In genomic region chr19:45030111-45030510, GRCm38 (mm10) we compare ENCODE assay signal across 8 mouse cellular contexts. TPM values are rescaled to one million over a fixed set of nuclear protein-coding genes. Genes with fewer than 3 reads are reported as not detected.
DNase-seq lines count a peak whose midpoint lies in the region; ATAC-seq and TF ChIP-seq lines count a peak whose summit lies in the region.

No protein-coding gene starts in this region.

- H3K4me2 ChIP-seq in heart, postnatal 0 days (ENCODE audit: low read depth, low read length) = peak overlapping the region; percentile 60; the same call in 1 of the 2 replicates
- H3K4me2 ChIP-seq in myocyte (ENCODE audit: low read depth) = no peak overlapping the region

- no peaks in the 10 kb centered on the region for H3K9me3 ChIP-seq in heart, postnatal 0 days (replicated peaks; ENCODE audit: control insufficient read depth, low read length)

- H3ac ChIP-seq in myocyte (ENCODE audit: control insufficient read depth, insufficient read length) = no peak overlapping the region

- ATAC-seq in heart, postnatal 0 days (ENCODE audit: insufficient read depth, low read depth) = peak; percentile 49

- WGBS in heart, postnatal 0 days = 24% methylated on average over 8 of the region's 8 CpGs
- WGBS in liver, adult 2 months = 15% methylated on average over 8 of the region's 8 CpGs

- no peaks in the 10 kb centered on the region for H3K27me3 ChIP-seq in heart, postnatal 0 days (ENCODE audit: control insufficient read depth, insufficient read depth, low read length)
- H3K27me3 ChIP-seq in liver, adult 2 months (ENCODE audit: control insufficient read depth, insufficient read depth, low read length) = no peaks in the 10 kb centered on the region
- H3K27me3 ChIP-seq in myocyte (ENCODE audit: control insufficient read depth, insufficient read depth, insufficient read length) = no peaks in the 10 kb centered on the region

- peak; percentile 58 for DNase-seq in ovary, postnatal 14 days (ENCODE audit: low spot score)
- no peak for DNase-seq in ovary, postnatal 10 days (ENCODE audit: low spot score)
- DNase-seq in NIH3T3 (ENCODE audit: low read depth) = peak; percentile 82
- peak; percentile 80 to 81 for DNase-seq in cerebellum, postnatal 36 days
- peak; percentile 50 for DNase-seq in heart, postnatal 0 days (ENCODE audit: low spot score)
- DNase-seq in liver, adult 2 months (ENCODE audit: extremely low read depth, low read depth, low spot score) = no peak
- DNase-seq in left cerebral cortex, adult 11 months (ENCODE audit: low spot score) = no peak

- H3K79me2 ChIP-seq in liver, adult 2 months (ENCODE audit: control insufficient read depth, insufficient read depth, low read length) = no peaks in the 10 kb centered on the region
- no peaks in the 10 kb centered on the region for H3K79me2 ChIP-seq in myocyte (ENCODE audit: control insufficient read depth, insufficient read depth)

- TF ChIP-seq CTCF in heart, postnatal 0 days (IDR thresholded peaks at IDR 0.05; ENCODE audit: low read depth) = peak; percentile 71
- TF ChIP-seq CTCF in liver, adult 2 months (IDR thresholded peaks at IDR 0.05; ENCODE audit: low read depth, low read length) = peak; percentile 91

- TF ChIP-seq POLR2A in liver, adult 2 months (IDR thresholded peaks at IDR 0.05; ENCODE audit: extremely low read depth, insufficient read depth, low read length) = no peak
- no peak for TF ChIP-seq POLR2A in myocyte (IDR thresholded peaks at IDR 0.05; ENCODE audit: insufficient read length, low read depth)

- H3K4me1 ChIP-seq in heart, postnatal 0 days (ENCODE audit: control insufficient read depth, insufficient read depth) = peaks cover 13% of the 10 kb centered on the region; the same call in 1 of the 2 replicates
- H3K4me1 ChIP-seq in liver, adult 2 months (ENCODE audit: control insufficient read depth, insufficient read depth, low read length) = no peaks in the 10 kb centered on the region; the same call in 1 of the 2 replicates

- peak overlapping the region; percentile 40 for H3K27ac ChIP-seq in heart, postnatal 0 days (ENCODE audit: low read depth)
- H3K27ac ChIP-seq in liver, adult 2 months (replicated peaks; ENCODE audit: insufficient read depth, low read depth, low read length) = no peak overlapping the region

- no peak overlapping the region for H3K9ac ChIP-seq in heart, postnatal 0 days (replicated peaks; ENCODE audit: low read depth, low read length)
- H3K9ac ChIP-seq in liver, adult 2 months (ENCODE audit: low read depth, low read length) = no peak overlapping the region

- TF ChIP-seq EP300 in heart, postnatal 0 days (IDR thresholded peaks at IDR 0.05; ENCODE audit: low read depth) = no peak

- H3K4me3 ChIP-seq in heart, postnatal 0 days (ENCODE audit: low read depth, low read length) = no peak overlapping the region
- H3K4me3 ChIP-seq in liver, adult 2 months (ENCODE audit: insufficient read depth, low read depth, low read length) = no peak overlapping the region
- H3K4me3 ChIP-seq in myocyte = no peak overlapping the region

- peaks cover 28% of the 10 kb centered on the region for H3K36me3 ChIP-seq in heart, postnatal 0 days (replicated peaks; ENCODE audit: control insufficient read depth, insufficient read depth, low read length)
- peaks cover 10% of the 10 kb centered on the region; the same call in 1 of the 2 replicates for H3K36me3 ChIP-seq in liver, adult 2 months (ENCODE audit: control insufficient read depth, insufficient read depth, low read length)
- peaks cover 5% of the 10 kb centered on the region for H3K36me3 ChIP-seq in myocyte (ENCODE audit: control insufficient read depth, insufficient read depth)

TF ChIP-seq in myocyte, 11 proteins besides CTCF, POLR2A, EP300 and RAD21:
- TF ChIP-seq POLR2AphosphoS2 (IDR thresholded peaks at IDR 0.05; ENCODE audit: insufficient read length, low read depth) = peak; percentile 53
- no peak for TF ChIP-seq MYOD1 (IDR thresholded peaks at IDR 0.05; ENCODE audit: control insufficient read depth in 1 of 3, insufficient read length in 2 of 3, low read depth in 2 of 3)
- no peak for TF ChIP-seq USF1 (IDR thresholded peaks at IDR 0.05; ENCODE audit: low read depth)

RNA-seq across cellular contexts. Expression of gene Pdzd7, which starts 15.4 kb away (rescaled TPM):
- total RNA-seq in heart, postnatal 0 days (2014; rRNA removed; ENCODE audit: low replicate concordance) = 0.65 TPM in 1 of 2 replicates, not detected in the other
- polyA plus RNA-seq in heart, postnatal 0 days (2015; fragmentation: Nextera tagmentation; extraction: Ambion mirVana) = 0.10 and 0.11 TPM in 2 replicates
- total RNA-seq in liver, adult 2 months (2014; rRNA removed) = not detected in 2 replicates
- polyA plus RNA-seq in liver, adult 2 months (2012; rRNA removed) = 0.06 TPM in 1 of 2 replicates, not detected in the other
- polyA plus RNA-seq in myocyte (2012; fragmentation: generic; extraction: Trizol) = 5.0 TPM

RNA-seq across cellular contexts. Expression of gene Lzts2, which starts 15.9 kb away (rescaled TPM):
- 76.5 and 127 TPM in 2 replicates for total RNA-seq in heart, postnatal 0 days (2014; rRNA removed; ENCODE audit: low replicate concordance)
- 29.7 TPM in 2 replicates for polyA plus RNA-seq in heart, postnatal 0 days (2015; fragmentation: Nextera tagmentation; extraction: Ambion mirVana)
- total RNA-seq in liver, adult 2 months (2014; rRNA removed) = 3.4 and 4.6 TPM in 2 replicates
- 14.2 and 14.3 TPM in 2 replicates for polyA plus RNA-seq in liver, adult 2 months (2012; rRNA removed)
- 66.1 TPM for polyA plus RNA-seq in myocyte (2012; fragmentation: generic; extraction: Trizol)

RNA-seq across cellular contexts. Expression of gene Sfxn3, which starts 17.2 kb away (rescaled TPM):
- total RNA-seq in heart, postnatal 0 days (2014; rRNA removed; ENCODE audit: low replicate concordance) = 12.8 and 16.2 TPM in 2 replicates
- polyA plus RNA-seq in heart, postnatal 0 days (2015; fragmentation: Nextera tagmentation; extraction: Ambion mirVana) = 11.3 and 12.4 TPM in 2 replicates
- 0.65 and 0.94 TPM in 2 replicates for total RNA-seq in liver, adult 2 months (2014; rRNA removed)
- 0.76 and 1.5 TPM in 2 replicates for polyA plus RNA-seq in liver, adult 2 months (2012; rRNA removed)
- 43.4 TPM for polyA plus RNA-seq in myocyte (2012; fragmentation: generic; extraction: Trizol)

RNA-seq across cellular contexts. Expression of gene Mrpl43, which starts 23.9 kb away (rescaled TPM):
- total RNA-seq in heart, postnatal 0 days (2014; rRNA removed; ENCODE audit: low replicate concordance) = 75.4 and 76.4 TPM in 2 replicates
- 82.5 and 83.7 TPM in 2 replicates for polyA plus RNA-seq in heart, postnatal 0 days (2015; fragmentation: Nextera tagmentation; extraction: Ambion mirVana)
- total RNA-seq in liver, adult 2 months (2014; rRNA removed) = 26.6 and 32.3 TPM in 2 replicates
- polyA plus RNA-seq in liver, adult 2 months (2012; rRNA removed) = 76.2 and 80.0 TPM in 2 replicates
- 81.3 TPM for polyA plus RNA-seq in myocyte (2012; fragmentation: generic; extraction: Trizol)

RNA-seq across cellular contexts. Expression of gene Twnk, which starts 24.6 kb away (rescaled TPM):
- total RNA-seq in heart, postnatal 0 days (2014; rRNA removed; ENCODE audit: low replicate concordance) = 12.9 and 13.0 TPM in 2 replicates
- 14.0 and 14.9 TPM in 2 replicates for polyA plus RNA-seq in heart, postnatal 0 days (2015; fragmentation: Nextera tagmentation; extraction: Ambion mirVana)
- total RNA-seq in liver, adult 2 months (2014; rRNA removed) = 7.8 and 9.3 TPM in 2 replicates
- polyA plus RNA-seq in liver, adult 2 months (2012; rRNA removed) = 11.8 and 11.9 TPM in 2 replicates
- 13.5 TPM for polyA plus RNA-seq in myocyte (2012; fragmentation: generic; extraction: Trizol)

Comparison
In these comparisons a context has a peak if more than half of its experiments do, and no peak if none do; other contexts are left out.
1. DNase-seq: peak in ovary, postnatal 14 days (single experiment), NIH3T3 (single experiment), cerebellum, postnatal 36 days (2 of 2) and heart, postnatal 0 days (single experiment); none in ovary, postnatal 10 days (single experiment), liver, adult 2 months (single experiment) and left cerebral cortex, adult 11 months (single experiment).